Mouse (Mus musculus) hematopoietic multipotent progenitor cell, adult 10-12 weeks (in vitro differentiated cells): Measurements from ENCODE around the gene Cradd. TPM values are rescaled to one million over a fixed set of nuclear protein-coding genes. Genes with fewer than 3 reads are reported as not detected.

Experiments
- polyA plus RNA-seq: library from polyadenylated mRNA; stranded (reverse); fragments of >175 nt; gene quantifications from 2 replicates; pipeline ENCODE4 v1.2.3, GENCODE M21; 2012; ENCODE audit warnings: low replicate concordance

The Cradd gene
- 18.7 and 19.0 TPM in 2 replicates for polyA plus RNA-seq

DNA sequence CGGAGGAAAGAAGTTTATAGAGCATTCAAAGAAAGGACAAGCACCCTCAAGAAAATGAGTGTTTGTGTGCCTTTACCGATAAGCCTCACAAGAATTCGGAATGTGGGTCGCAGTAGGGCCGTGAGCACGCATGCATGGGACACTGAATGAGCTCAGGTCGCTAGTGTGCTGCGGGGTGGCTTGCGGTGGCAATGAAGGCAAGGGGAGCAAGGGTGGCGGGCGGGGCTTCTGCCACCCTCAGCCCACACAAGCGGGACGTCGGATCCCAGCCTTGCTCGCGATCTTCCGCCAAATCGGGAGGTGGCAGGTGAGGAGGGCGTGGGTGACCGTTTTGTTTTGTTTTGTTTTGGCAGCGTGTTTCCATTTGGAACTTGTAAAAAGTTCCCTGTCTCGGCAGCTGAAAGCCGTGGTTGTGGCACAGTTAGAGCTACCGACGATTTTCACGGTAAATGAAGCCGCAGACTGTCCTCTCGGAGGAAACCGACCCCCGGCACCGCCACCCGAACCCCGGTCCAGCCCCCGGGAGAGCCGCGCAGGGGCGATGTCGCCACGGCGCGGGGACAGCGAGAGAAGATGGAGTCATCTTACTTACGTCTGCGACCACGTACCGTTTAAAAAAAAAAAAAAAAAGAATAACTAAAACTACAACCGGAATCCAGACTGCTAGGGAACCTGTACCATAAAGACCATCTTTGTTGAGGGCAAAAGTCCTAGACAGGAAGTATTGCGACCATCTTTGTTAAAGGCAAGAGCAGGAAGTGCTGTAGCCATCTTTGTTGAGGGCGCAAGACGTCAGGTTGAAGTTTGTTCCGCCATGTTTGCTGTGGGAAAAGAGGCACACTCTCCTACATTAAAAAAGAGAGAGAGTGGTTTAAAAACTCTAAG, at the start of gene Cradd:
Cradd (minus strand) TSS at position 741 of the 885 bp plus-strand sequence.

Other genes with a start within 250 kb of the Cradd start
- 9.9 and 29.8 TPM in 2 replicates for gene Socs2, start 93.0 kb upstream of the Cradd start, polyA plus RNA-seq
- 7.1 and 9.6 TPM in 2 replicates for gene Mrpl42, start 177.8 kb upstream of the Cradd start, polyA plus RNA-seq
- 13.5 and 40.0 TPM in 2 replicates for gene Ube2n, start 191.0 kb upstream of the Cradd start, polyA plus RNA-seq
- 19.4 and 39.2 TPM in 2 replicates for gene Nudt4, start 240.0 kb upstream of the Cradd start, polyA plus RNA-seq